Mouse (Mus musculus): ENCODE results near the gene Acbd4.

DNA sequence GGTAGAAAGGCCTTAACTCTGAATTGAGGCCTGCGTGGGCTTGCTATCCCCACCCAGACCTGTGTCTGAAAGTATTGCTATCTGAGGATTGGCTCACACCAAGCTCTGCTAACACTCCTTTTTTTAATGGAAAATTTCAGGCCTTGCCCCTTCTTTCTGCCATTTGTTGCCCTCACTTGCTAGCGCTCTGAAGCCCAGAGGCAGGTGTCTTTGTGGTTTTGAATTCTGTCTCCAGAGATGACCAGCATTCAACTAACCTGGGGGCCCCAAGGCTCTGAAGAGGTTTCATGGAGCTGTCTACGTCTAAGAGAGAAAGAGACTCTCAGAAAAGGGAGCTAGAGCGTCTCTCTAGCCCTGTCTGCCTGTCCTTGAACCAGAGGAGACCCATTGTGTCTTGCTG lies 33.2 kb upstream of the Acbd4 start:
- TF ChIP-seq CTCF (IDR thresholded peaks at IDR 0.05; ENCODE audit: low read depth): no peak
- TF ChIP-seq EP300 (optimal IDR thresholded peaks at IDR 0.05): no peak

All from stomach, postnatal 0 days (tissue).